Mouse (Mus musculus) liver (tissue): ENCODE results near the gene Zfpl1.

Experiments
- DNase-seq: peaks from one replicate; pipeline ENCODE4 v3.0.0-alpha.2; 2020; ENCODE audit warnings: mixed read lengths

Zfpl1 gene

DNA sequence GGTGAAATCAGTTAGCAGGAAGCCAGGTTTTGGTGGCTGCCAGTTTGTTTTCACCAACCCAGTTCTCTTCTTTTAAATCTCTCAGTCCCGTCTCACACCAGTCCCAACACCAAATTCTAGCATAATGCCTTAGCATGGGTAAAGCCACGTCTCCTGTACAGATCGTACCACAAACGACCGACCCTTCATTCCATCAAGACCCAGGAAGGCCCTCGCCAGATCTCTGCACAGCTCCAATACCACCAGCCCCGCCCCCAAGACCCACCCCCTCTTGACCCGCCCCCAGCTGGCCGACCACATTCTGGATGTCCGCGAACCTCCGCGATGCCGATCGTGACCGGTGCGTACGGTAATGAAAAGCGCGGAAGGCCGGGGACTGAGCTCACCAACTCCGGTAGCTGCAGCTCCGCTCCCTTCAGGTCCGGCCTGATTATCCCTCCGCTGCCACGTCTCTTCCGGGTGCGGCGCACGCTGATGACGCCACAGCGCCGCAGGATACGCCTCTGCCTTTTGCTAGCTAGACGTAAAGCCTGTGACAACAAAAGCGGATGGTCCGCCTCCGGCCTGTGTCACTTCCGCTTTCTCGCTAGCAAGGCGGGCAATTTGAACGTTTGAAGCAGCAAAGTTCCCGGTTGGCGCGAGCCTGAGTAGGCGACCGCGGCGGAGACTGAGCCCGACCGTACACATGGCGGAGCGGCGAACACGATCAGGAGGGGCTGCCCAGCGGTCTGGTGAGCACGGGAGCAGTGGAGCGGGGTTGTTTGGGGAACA is at the start of gene Zfpl1, which contains the start of gene Cdca5:
Gene Zfpl1 (minus strand): TSS at position 479 of the 771 bp plus-strand sequence.
Gene Cdca5 (plus strand): TSS at position 506 of the 771 bp plus-strand sequence.
- peak; percentile 96 for DNase-seq

DNA sequence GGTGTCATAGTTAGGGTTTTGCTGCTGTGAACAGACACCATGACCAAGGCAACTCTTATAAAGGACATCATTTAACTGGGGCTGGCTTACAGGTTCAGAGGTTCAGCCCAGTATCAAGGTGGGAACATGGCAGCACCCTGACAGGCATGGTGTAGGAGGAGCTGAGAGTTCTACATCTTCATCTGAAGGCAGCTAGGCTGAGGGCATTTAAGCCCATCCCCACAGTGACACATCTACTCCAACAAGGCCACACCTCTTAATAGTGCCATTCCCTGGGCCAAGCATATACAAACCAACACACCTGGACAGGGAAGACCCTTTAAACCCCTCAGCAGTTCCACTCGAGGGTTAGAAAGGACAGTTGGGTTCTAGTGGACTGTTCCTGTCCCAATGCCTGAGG is 48.4 kb upstream of the Zfpl1 start:
- peak; percentile 57 for DNase-seq

DNA sequence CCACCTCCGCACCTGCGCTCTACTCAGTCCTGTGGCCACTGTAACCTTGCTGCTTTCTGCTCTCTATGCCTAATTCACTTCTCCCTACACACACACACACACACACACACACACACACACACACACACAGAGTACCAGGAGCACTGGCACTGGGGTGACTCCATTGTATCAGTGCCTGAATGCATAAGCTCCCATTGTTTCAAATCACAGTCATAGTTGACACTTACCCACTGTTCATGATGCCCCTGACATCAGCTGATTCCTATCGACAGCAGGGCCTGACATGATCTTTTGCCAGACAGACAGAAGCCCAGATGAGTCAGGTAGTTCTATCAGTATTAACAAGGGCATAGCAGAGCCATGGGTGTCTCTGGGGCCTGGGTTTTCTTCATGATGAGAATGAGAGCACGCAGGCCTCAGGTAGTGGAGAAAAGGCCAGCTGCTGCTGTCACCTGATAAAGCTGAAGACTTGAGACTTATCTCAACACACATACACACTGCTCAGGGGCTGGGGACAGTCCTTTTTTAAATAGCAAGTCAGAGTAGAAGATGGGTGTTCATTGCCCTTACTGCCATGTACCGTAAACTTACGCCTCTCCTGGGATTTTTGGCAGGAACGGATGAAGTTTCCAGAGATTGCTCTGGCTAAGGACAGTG is 47.5 kb upstream of the Zfpl1 start:
- DNase-seq, result peak; percentile 84

DNA sequence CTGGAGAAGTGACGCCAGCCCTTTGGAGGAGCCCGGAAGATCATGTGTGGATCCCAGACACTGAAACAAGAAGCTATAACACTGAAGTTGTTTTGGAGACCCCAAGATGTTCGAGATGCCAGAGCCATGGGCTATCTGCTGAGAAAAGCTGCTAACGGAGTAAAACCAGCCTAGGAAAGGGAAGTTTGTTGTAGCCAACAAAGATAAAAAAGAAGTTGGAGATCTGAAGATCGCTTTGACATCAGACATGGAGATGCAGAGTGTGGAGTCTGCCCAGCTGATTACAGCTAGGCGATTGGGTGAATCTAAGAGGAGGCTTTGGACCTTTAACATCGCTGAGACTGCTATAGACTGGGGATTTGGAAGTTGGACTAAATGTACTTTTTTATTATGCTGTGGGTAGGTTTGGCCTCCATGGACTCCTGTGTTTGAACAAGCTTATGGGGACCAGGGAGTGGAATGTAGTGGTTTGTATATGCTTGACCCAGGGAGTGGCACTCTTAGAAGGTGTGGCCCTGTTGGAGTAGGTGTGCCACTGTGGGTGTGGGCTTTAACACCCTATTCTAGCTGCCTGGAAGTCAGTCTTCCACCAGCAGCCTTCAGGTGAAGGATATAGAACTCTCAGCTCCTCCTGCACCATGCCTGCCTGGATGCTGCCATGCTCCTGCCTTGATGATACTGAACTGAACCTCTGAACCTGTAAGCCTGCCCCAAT is 45.8 kb upstream of the Zfpl1 start:
- peak; percentile 59 for DNase-seq

DNA sequence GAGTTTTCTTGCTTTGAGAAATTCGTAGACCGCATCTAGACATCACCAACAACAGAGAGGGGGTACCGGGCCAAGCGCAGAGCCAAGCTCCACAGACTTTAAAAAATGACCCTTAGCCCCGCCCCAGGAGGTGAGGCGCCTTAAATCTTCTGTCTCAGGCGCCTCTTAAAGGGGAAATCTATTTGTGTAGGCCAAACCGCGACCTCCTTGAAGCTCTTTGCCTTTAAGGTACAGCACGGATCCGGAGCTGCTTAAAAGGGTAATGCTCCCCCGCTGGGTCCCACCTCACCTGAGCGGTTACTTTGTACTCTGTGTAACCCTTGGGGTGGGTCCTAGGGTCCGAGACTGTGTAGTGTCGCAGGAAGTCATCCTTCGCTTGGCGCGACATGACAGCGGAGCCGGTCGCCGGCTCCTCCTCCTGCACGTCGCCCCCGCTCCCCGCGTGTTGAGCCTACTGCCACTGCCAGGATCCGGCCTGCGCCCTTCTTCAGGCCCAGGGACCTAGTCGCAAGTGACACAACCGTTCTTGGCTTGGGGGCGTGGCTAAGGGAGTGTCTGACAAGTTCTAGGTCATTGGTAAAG is 43.1 kb upstream of the Zfpl1 start, which contains the start of gene Snx15:
Gene Snx15 (minus strand): TSS at position 545 of the 582 bp plus-strand sequence.
- peak; percentile 99 for DNase-seq

DNA sequence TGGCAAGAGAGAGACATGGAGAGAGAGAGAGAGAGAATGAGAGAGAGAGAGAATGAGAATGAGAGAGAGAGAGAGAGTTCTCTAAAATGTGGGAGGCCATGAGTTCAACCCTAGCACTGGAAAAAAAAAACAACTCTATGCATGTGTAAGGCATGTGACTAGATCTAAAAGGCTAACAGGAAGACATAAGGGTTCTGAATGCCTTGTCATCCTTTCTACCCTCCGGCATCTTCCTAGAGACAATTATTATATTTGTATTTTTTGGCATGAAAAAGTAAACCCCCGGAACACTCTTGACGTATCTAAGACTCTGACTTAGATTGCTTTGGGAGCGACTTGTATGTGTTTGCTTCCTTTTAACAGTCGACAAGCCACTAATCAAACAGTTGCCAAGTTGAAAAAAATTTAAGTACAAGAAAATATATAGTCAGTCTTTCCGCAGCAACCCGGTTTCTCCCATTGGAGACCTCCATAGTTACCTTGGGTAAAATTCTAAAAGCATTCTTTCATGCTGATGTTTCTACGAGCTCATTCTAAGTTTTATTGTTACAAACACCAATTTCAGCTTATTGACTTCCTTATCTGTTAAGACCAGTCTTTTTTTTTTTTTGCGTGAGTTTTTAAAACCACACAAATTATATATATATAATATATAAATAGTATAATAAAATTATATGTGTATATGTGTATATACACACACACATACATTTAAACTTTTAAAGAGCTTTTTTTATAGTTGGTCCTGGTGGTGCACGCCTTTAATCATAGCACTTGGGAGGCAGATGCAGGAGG is 42.2 kb upstream of the Zfpl1 start:
- DNase-seq, result no peak

DNA sequence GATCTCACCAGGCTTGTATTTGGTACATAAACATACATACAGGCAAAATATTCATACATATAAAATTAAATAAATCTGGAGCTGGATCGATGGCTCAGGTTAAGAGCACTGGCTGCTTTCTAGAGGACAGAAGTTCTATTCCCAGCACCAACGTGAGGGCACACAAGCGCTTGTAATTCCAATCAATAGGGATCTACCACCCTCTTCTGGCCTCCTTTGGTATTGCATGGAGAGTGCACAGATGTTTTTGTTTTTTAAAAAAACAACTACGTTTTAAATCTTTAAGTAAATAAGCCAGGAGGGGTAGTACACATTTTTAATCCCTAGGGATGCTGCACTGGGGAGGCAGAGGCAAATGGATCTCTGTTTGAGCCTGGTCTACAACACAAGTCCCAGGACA is 41.5 kb upstream of the Zfpl1 start:
- peak; percentile 74 for DNase-seq

DNA sequence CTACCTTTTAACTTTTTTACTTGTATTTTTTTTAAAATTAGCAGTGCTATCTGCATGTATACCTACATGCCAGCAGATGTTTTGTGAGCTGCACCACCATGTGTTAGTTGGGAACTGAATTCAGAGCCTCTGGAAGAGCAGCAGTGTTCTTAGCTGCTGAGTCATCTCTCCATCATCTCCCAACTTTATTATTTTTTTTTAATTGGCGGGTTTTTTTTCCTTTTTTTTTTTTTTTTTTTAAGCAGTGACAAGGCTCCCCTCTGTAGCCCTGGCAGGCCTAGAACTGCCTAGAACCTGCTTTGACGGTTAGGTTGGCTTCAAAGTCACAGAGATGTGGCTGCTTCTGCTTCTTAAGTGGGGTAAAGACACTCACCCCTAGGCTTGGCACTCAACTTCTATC is 40.1 kb upstream of the Zfpl1 start:
- no peak for DNase-seq

DNA sequence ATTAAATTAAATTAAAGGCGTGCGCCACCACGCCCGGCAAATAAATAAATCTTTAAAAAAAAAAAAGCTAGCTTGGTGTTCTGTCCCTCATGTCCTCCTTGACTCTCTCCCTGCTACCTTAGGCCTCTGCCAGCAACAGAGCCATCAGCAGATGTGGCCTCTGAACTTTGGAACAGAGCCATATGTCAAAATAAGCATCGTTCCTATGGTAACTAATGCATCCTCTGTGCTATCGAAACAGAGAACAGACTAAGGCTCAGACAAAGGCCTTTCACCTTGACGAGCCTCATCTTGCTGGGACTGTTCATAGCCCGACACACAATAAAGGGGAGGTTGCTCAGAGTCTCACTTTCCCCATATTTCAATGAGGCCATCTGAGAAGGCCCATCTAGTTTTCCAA is 38.6 kb upstream of the Zfpl1 start:
- no peak for DNase-seq

DNA sequence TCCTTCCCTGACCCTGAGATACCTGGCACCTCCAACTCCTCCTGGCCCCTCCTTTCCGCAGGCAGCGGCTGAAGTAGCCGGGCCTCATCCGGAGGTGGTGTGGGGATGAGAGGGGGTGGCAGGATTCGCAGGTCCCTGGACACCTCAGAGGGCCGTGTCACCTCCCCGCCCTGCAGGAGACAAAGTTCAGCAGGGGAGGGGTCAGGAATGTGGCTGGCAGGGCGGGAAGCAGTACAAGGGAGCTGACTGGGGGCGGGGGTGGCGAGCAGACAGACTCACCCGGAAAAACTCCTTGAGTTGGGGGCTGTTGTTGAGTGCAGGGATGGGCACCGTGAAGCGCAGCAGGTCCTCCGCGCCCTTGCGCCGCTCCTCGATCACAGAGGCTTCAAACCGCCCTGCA is 37.0 kb upstream of the Zfpl1 start:
- DNase-seq, result peak; percentile 47

DNA sequence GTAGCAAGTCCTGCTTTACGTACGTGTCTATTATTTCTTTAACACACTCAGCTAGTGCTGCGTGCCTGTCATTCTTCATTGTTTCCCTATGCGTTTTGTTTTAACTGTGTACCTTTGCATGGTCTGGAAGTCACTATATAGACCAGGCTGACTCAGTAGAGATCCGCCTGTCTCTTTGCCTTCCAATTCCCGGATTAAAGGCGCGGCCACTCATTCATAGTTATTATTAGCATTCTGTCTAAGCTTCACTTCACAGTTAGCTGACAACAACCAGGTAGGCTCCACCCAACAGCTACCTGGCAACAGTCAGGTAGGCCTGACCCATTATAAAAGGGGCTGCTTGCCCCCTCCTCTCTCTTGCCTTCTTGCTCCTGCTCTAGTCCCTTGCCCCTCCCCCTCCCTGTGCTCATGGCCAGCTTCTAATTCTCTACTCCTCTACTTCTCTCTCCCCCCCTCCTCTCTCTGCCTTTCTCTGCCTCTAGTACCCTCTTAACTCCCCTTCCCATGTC is 34.0 kb upstream of the Zfpl1 start:
- no peak for DNase-seq

DNA sequence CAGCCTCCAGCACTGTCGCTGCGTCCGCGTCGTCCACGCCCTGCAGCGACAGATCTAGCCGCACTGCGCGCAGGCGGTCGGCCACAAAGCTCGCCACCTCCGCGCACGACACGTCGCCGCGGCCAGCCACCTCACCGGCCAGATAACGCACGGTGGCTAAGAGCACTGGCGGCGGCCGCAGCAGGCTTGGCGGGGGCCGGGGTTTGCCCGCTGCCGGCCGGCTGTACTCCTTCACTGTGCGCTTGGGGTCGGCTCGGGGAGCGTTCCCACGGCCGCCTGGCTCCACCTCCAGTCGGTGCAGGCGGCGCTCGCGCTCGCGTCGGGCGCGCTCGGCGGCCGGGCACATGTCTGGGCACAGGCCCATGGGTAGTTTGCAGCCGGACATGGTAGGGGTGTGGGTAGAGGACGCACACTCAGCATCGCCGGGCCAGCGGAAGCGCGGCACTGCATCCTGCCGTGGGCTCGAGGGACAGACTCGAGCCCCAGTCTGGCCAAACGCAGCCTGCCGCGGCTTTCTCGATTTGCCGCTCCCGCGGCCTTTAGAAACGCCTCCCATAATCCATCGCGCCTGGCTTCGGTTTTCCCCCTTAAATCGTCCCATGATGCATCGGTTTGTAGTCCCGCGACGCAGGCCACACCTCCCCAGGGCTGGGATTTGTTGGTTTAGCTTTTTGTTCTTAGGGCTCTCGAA is 33.4 kb upstream of the Zfpl1 start, which contains the start of gene Sac3d1:
Gene Sac3d1 (minus strand): TSS at position 665 of the 691 bp plus-strand sequence.
- DNase-seq, result peak; percentile 90

DNA sequence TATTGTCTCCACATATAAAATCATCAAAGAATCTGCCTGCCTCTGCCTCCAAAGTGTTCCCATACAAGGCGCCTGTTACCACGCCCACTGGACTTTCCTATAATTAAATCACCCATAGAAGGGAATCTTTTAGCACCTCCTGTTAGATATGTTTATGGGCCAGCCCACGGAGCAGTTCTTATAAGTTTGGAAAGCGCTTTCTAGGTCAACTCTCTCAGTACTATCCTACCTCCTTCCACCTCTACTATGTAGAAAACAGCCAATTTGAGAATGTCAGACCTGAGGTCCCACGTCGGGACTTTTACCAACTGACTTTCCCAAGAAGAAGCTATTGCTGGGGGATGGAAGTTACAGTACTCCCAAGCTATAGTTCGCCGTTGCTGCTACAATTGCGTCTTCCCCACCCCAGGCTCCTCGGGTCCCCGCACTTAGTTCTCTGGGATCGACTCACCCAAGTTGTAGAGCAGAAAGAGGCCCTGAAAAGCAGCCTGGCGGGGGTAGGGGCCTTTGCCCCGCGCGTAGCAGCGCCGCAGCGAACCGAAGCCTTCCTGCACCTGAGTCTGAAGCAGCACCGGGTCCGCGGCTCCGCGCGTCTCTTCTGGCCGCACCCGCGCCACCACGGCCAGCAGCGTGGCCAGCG is 32.7 kb upstream of the Zfpl1 start:
- DNase-seq, result no peak

DNA sequence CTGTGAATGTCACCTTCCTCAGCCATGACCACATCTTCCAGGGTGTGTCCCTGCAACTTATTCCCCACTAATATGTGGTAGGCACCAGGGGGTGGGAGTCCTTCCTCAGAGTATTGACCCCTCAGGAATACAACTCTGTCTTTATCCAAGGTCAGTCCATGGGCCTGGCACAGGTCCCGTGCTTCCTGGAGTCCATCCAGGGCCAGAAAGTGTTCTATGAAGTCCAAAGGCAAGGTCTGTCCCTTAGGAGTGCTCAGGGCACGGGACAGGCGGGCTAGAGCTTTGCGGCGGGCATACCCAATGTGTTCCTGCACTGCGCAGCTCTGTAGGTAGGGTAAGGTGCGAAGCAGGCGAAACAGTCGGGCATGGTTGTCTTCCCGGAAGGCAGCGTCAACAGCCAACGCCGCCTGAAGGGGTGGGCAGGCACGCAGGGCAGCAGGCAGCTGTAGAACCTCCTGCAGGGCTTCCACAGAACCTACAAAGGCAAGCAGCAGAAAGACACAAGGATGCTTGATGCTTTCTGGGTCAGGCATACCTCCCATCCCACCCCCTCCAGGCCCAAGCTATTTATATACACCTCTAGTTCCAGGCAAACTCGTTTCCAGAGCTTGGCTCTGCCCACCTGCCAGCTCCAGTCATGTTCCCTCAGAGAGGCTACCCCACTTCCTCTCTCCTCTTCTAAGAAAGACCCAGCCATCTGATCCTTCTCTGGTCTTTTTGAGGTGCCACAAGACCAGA is 31.5 kb upstream of the Zfpl1 start:
- DNase-seq, result no peak

DNA sequence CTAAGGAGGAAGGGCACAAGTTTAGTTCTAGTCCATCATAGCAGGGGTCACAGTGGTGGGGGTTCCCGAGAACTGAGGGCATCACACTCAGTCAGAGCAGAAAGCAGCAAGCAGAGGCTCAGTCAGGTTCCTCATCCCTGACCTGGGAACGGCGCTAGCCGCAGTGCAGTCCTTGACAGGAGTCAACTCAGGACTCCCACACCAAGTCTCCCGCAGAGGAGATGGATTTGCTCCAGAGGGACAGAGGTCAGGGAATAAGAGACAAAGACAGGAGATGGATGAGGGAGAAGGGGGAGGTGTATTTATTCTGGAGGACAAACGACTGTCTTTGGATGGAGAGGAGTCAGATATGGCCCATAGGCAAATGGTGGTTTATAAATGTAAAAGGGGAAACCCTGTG is 28.4 kb upstream of the Zfpl1 start:
- no peak for DNase-seq

DNA sequence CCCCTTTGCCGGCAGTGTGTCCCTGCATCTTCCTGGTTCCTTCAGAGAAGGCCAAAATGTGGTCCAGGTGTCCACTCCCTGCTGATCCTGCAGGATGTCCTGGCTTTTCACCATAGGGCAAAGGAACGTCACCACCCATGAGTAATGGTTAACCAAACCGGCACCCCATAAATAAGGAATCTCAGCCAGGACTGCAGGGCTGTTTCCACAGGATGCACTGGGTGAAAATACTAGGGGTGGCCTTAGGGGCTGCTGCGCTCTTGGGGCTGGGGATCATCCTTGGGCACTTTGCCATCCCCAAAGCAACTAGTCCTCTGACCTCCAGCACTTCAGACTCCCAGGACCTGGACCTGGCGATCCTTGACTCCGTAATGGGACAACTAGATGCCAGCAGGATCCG is 20.8 kb upstream of the Zfpl1 start, which contains the start of gene Naaladl1:
Gene Naaladl1 (plus strand): TSS at position 197 of the 400 bp plus-strand sequence.
- DNase-seq, result no peak

DNA sequence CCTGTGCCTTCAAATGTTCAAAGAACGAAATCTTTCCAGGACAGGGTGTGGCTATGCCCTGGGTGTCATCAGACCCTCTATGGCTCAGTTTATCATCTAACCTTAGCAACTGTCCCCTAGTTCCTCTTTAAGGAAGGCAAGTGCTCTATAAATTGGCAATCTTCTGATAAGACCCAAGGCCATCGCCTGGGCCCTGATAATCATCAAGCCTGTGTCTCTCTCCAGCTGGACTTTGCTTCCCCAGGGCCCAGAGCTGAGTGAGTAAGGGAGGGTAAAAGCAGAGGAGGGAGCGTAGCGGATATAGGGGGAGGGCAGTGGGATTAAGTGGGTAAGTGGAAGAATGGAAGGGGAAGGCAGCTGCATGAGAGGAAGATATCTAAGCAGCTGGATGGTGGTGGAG is 19.7 kb upstream of the Zfpl1 start:
- DNase-seq, result no peak

DNA sequence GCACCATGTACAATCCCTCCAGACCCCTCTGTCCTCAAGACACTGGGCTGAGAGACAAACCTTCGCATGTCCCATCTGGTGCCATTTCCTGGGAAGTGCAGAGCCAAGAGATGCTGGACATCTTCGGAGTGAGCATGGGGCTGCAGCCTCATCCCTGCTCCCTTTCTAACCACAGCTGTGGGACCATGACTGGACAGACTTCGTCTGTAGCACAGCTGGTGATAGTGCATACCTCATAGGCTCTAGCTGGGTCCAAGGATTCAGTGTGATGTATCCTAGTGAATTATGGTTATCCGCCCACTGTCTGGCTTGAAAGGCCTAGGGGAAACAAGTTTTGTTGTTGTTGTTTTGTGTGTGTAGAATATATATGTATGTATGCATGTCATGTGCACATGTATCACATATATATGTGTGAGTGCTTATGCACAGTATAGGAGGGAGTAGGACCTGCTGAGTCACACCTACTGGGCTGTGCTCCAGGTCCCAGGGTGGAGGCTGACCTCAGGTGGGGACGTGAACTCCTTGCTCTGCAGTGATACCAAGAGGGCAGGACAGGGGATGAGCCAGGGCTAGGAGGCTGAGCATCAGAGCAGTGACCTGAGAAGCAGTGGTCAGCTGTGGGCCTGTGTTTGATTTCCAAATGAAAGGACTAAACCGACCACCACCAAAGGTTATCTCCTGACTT is 17.6 kb upstream of the Zfpl1 start:
- peak; percentile 63 for DNase-seq

DNA sequence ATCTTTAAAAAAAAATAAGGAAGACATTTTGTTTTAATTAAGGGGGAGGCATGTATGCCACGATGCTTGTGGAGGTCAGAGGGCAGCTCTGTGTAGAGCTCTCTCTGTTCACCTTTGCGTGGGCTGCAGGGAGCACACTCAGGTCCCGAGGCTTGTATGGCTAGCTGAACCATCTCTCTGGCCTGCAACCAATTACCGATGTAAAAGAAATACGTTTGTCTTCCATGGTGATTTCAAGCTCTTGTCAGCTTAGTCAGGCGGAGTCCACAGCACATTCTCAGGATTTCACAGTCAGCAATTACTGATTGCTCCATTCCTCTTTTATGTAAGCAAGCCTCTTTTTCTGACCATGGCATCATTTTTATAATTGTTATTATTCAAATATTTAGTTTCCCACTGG is 16.4 kb upstream of the Zfpl1 start:
- DNase-seq, result no peak
